Mouse (Mus musculus): ENCODE data around the gene Ap2a1.
A peak's percentile ranks its signal among the peaks of the same experiment; 100 is the strongest.

Gene Ap2a1

GRCm38 (mm10) chr7:44929204-44930151 lies at the start of gene Ap2a1:
TSS of gene Ap2a1 (minus strand) at chr7:44929496.
- DNase-seq (ENCODE audit: low read depth, low spot score) = peak; percentile 100

- no peak for DNase-seq (ENCODE audit: low read depth, low spot score)
Measured at GRCm38 (mm10) chr7:44978300-44978699, 49.0 kb upstream of the Ap2a1 start.

GRCm38 (mm10) chr7:44975117-44975419 lies 45.8 kb upstream of the Ap2a1 start:
- no peak for DNase-seq (ENCODE audit: low read depth, low spot score)

GRCm38 (mm10) chr7:44974383-44975116 lies 45.3 kb upstream of the Ap2a1 start, which contains the start of gene Cpt1c:
TSS of gene Cpt1c (minus strand) at chr7:44974851.
- peak; percentile 89 for DNase-seq (ENCODE audit: low read depth, low spot score)

GRCm38 (mm10) chr7:44973415-44974130 lies 44.3 kb upstream of the Ap2a1 start:
- no peak for DNase-seq (ENCODE audit: low read depth, low spot score)

GRCm38 (mm10) chr7:44971142-44971541 lies 41.8 kb upstream of the Ap2a1 start:
- DNase-seq (ENCODE audit: low read depth, low spot score) = no peak

- peak; percentile 92 for DNase-seq (ENCODE audit: low read depth, low spot score)
Measured at GRCm38 (mm10) chr7:44970231-44970691, 41.0 kb upstream of the Ap2a1 start.

- DNase-seq (ENCODE audit: low read depth, low spot score) = no peak
Measured at GRCm38 (mm10) chr7:44966638-44967037, 37.3 kb upstream of the Ap2a1 start.

- DNase-seq (ENCODE audit: low read depth, low spot score) = no peak
Measured at GRCm38 (mm10) chr7:44965975-44966374, 36.7 kb upstream of the Ap2a1 start.

- no peak for DNase-seq (ENCODE audit: low read depth, low spot score)
Measured at GRCm38 (mm10) chr7:44964990-44965389, 35.7 kb upstream of the Ap2a1 start.

GRCm38 (mm10) chr7:44962831-44963230 lies 33.5 kb upstream of the Ap2a1 start:
- DNase-seq (ENCODE audit: low read depth, low spot score) = no peak

GRCm38 (mm10) chr7:44962337-44962736 lies 33.0 kb upstream of the Ap2a1 start:
- no peak for DNase-seq (ENCODE audit: low read depth, low spot score)

- no peak for DNase-seq (ENCODE audit: low read depth, low spot score)
Measured at GRCm38 (mm10) chr7:44960512-44960910, 31.2 kb upstream of the Ap2a1 start.

- DNase-seq (ENCODE audit: low read depth, low spot score) = no peak
Measured at GRCm38 (mm10) chr7:44959874-44960511, 30.7 kb upstream of the Ap2a1 start.

- no peak for DNase-seq (ENCODE audit: low read depth, low spot score)
Measured at GRCm38 (mm10) chr7:44959281-44959680, 30.0 kb upstream of the Ap2a1 start.

- DNase-seq (ENCODE audit: low read depth, low spot score) = no peak
Measured at GRCm38 (mm10) chr7:44958208-44958607, 28.9 kb upstream of the Ap2a1 start.

- DNase-seq (ENCODE audit: low read depth, low spot score) = no peak
Measured at GRCm38 (mm10) chr7:44957183-44957835, 28.0 kb upstream of the Ap2a1 start.

- DNase-seq (ENCODE audit: low read depth, low spot score) = no peak
Measured at GRCm38 (mm10) chr7:44956266-44956665, 27.0 kb upstream of the Ap2a1 start.

- no peak for DNase-seq (ENCODE audit: low read depth, low spot score)
Measured at GRCm38 (mm10) chr7:44955628-44956027, 26.3 kb upstream of the Ap2a1 start.

- DNase-seq (ENCODE audit: low read depth, low spot score) = no peak
Measured at GRCm38 (mm10) chr7:44954091-44954885, 25.0 kb upstream of the Ap2a1 start.

Data from mesoderm, embryonic 11.5 days (tissue).